Mouse (Mus musculus) embryonic facial prominence, embryonic 11.5 days (tissue): ENCODE results near the gene Hspa1b. TPM values are rescaled to one million over a fixed set of nuclear protein-coding genes. Genes with fewer than 3 reads are reported as not detected.
"Not testable (repeated sequence)": the region's sequence is repeated elsewhere in the genome, so short reads cannot be mapped to it uniquely, and the experiment has no call there.

Source experiments
- ATAC-seq: fragments of 200-750 bp; cut with Nextera tagmentation; replicated peaks from 2 replicates; pipeline ENCODE4 v1.8.0; 2017; ENCODE audit warnings: low read depth; ENCODE audit not compliant: insufficient number of reproducible peaks, low FRiP score, low TSS enrichment
- DNase-seq: peaks from one replicate; pipeline ENCODE4 v3.0.0-alpha.2; 2015; ENCODE audit warnings: low spot score
- H3K27ac ChIP-seq: fragments of 300-500 bp; sonication (generic); replicated peaks from 2 replicates; pipeline ENCODE4 v1.5.1; 2014; ENCODE audit warnings: mild to moderate bottlenecking, low read depth, low read length, control low read depth
- H3K27me3 ChIP-seq: fragments of 300-500 bp; sonication (generic); 2 replicates; pipeline ENCODE4 v1.6.1; 2014; ENCODE audit warnings: mild to moderate bottlenecking, low read length, moderate library complexity, mixed read lengths; ENCODE audit not compliant: control insufficient read depth, insufficient read depth
- H3K36me3 ChIP-seq: fragments of 300-500 bp; sonication (generic); replicated peaks from 2 replicates; pipeline ENCODE4 v1.6.1; 2014; ENCODE audit warnings: low read depth, mild to moderate bottlenecking, low read length, moderate library complexity, mixed read lengths; ENCODE audit not compliant: control insufficient read depth, insufficient read depth
- H3K4me1 ChIP-seq: fragments of 300-500 bp; sonication (generic); 2 replicates; pipeline ENCODE4 v1.6.1; 2014; ENCODE audit warnings: low read length, mixed read lengths; ENCODE audit not compliant: control insufficient read depth, insufficient read depth
- H3K4me2 ChIP-seq: fragments of 300-500 bp; sonication (generic); 2 replicates; pipeline ENCODE4 v1.6.1; 2014; ENCODE audit warnings: low read depth, mild to moderate bottlenecking, control low read depth, low read length, moderate library complexity
- H3K4me3 ChIP-seq: fragments of 300-500 bp; sonication (generic); 2 replicates; pipeline ENCODE4 v1.5.1; 2014; ENCODE audit warnings: low read depth, low read length, control low read depth
- H3K9ac ChIP-seq: fragments of 300-500 bp; sonication (generic); replicated peaks from 2 replicates; pipeline ENCODE4 v1.6.1; 2014; ENCODE audit warnings: mild to moderate bottlenecking, control low read depth, low read length
- H3K9me3 ChIP-seq: fragments of 300-500 bp; sonication (generic); replicated peaks from 2 replicates; pipeline ENCODE4 v1.6.1; 2016; ENCODE audit warnings: mild to moderate bottlenecking, low read length, inconsistent platforms, mixed read lengths; ENCODE audit not compliant: control insufficient read depth
- WGBS: fragments of 180-500 bp; shearing (Covaris S2); extraction: QIAGEN DNeasy Blood & Tissue Kit; methylation state at CpG from one replicate; pipeline ENCODE4 v1.1.7; 2014; 5-methylcytosine and 5-hydroxymethylcytosine counted together
- polyA plus RNA-seq: library from polyadenylated mRNA; unstranded; fragments of >200 nt; fragmentation: Nextera tagmentation; extraction: Ambion mirVana; gene quantifications from 2 replicates; pipeline ENCODE4 v1.2.1, GENCODE M21; 2014

Gene Hspa1b
- polyA plus RNA-seq, 1 experiment from 2014 or later: 0.21 TPM

DNA sequence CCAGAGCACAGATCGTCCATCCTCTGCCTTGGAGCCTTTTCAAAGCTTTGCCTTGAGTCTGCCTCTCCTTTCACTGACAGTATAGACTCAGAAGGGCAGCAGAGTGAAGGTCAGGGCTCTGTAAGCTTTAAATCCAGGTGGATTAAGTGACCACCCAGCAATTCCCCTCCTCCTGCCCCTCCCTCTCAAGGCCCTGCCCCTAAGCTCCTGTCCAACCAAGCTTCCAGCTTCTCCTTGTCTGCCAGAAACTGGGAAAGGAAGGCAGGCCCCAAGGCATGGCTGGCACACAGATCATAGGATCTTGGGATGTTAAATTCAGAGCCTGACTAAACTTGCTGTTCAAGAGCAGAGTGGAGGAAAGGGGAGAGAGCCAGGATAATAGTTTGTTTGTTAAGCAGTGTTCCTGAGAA lies 5.6 kb upstream of the Hspa1b start:
- H3K4me3 ChIP-seq: no peak overlapping the region
- DNase-seq: no peak
- peaks cover 16% of the 10 kb centered on the region for H3K27me3 ChIP-seq
- H3K9ac ChIP-seq: 0 out of 2 replicates have a peak overlapping the region, but pooled peaks have one; percentile 9
- no peaks in the 10 kb centered on the region for H3K4me1 ChIP-seq
- WGBS: 12% methylated on average over 1 of the region's 1 CpGs
- H3K27ac ChIP-seq: no peak overlapping the region
- no peaks in the 10 kb centered on the region for H3K9me3 ChIP-seq
- H3K36me3 ChIP-seq: no peaks in the 10 kb centered on the region
- H3K4me2 ChIP-seq: no peak overlapping the region
- no peak for ATAC-seq

DNA sequence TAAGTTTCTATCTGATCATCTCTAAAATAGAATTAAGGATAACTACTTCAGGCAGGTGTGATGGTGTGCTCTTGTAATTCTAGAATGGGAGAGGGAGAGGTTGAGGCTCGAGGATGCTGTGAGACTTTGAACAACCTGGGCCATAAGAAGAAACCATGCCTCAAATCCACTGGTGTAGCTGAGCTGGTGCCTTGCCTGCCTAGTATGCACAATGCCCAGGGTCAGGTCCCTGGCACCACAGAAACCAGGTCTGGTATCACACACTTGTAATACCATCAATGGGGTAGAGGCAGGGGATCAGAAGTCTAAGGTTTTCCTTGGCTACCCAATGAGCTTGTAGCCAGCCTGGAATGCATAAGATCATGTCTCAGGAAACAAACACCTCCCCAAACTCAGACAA lies 3.8 kb upstream of the Hspa1b start:
- WGBS: 48% methylated on average over 1 of the region's 1 CpGs
- H3K36me3 ChIP-seq: no peaks in the 10 kb centered on the region
- H3K27ac ChIP-seq: no peak overlapping the region
- H3K27me3 ChIP-seq: peaks cover under 1% of the 10 kb centered on the region; the same call in 1 of the 2 replicates
- no peak overlapping the region for H3K9ac ChIP-seq
- H3K4me3 ChIP-seq: no peak overlapping the region
- no peak for ATAC-seq
- no peak overlapping the region for H3K4me2 ChIP-seq
- no peaks in the 10 kb centered on the region for H3K4me1 ChIP-seq
- DNase-seq: no peak
- H3K9me3 ChIP-seq: no peaks in the 10 kb centered on the region

DNA sequence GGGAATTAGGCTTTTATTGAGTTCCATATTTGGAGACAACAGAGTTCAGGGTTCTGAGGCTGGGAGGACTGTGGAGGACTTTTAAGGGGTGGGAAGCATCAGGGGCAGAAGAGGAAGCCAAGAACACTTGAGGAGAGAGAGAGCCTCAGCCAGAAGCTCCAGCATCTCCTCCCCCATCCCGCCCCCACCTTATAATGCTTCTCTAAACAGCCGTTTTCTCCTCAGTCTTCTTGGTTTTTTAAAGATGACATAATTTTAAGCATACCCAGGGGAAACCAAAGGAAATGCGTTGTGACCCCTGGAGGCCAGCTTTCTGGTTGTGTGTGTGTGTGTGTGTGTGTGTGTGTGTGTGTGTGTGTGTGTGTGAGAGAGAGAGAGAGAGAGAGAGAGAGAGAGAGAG lies 3.1 kb upstream of the Hspa1b start:
- no peaks in the 10 kb centered on the region for H3K36me3 ChIP-seq
- no peak overlapping the region for H3K4me2 ChIP-seq
- WGBS: 33% methylated on average over 3 of the region's 3 CpGs
- no peak overlapping the region for H3K27ac ChIP-seq
- no peaks in the 10 kb centered on the region for H3K9me3 ChIP-seq
- no peak overlapping the region for H3K9ac ChIP-seq
- no peaks in the 10 kb centered on the region for H3K27me3 ChIP-seq
- no peak overlapping the region for H3K4me3 ChIP-seq
- no peaks in the 10 kb centered on the region for H3K4me1 ChIP-seq
- DNase-seq (no peak), ATAC-seq (no peak)

DNA sequence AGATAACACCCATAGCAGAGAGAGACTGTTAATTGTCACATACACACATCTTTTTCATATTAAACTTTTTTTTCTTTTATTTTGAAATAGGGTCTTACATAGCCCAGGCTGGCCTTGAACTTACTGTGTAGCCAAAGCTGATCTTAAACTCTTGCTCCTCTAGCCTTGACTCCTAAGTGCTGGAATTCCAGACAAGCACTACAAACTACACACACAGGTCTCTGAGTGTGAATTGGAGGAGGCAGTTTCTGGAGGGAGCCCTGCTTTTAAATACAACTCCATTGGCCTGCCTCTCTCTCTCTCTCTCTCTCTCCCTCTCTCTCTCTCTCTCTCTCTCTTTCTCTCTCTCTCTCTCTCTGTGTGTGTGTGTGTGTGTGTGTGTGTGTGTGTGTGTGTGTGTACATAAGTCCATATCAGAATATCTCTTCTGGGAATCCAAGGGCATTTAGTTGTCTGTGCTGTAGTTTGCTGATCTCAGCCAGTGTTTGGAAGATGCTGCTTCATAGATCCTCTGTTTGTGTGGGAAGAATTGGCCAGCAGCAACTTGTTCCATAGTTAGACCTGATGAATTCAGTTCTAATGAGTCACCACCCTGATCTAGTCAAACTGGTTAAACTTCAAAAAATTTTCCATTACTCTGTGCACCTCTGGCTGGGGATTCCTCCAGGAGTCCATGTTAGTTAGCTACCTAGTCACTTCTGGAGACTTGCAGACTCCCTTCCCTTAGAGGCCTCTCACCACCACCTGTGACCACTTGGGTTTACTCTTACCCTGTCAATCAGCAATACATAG lies 1.9 kb upstream of the Hspa1b start:
- no peak overlapping the region for H3K4me2 ChIP-seq
- no peaks in the 10 kb centered on the region for H3K9me3 ChIP-seq
- no peak for DNase-seq
- no peaks in the 10 kb centered on the region for H3K4me1 ChIP-seq
- no peak for ATAC-seq
- H3K4me3 ChIP-seq: no peak overlapping the region
- no peaks in the 10 kb centered on the region for H3K27me3 ChIP-seq
- no peak overlapping the region for H3K27ac ChIP-seq
- no peaks in the 10 kb centered on the region for H3K36me3 ChIP-seq
- H3K9ac ChIP-seq: no peak overlapping the region

DNA sequence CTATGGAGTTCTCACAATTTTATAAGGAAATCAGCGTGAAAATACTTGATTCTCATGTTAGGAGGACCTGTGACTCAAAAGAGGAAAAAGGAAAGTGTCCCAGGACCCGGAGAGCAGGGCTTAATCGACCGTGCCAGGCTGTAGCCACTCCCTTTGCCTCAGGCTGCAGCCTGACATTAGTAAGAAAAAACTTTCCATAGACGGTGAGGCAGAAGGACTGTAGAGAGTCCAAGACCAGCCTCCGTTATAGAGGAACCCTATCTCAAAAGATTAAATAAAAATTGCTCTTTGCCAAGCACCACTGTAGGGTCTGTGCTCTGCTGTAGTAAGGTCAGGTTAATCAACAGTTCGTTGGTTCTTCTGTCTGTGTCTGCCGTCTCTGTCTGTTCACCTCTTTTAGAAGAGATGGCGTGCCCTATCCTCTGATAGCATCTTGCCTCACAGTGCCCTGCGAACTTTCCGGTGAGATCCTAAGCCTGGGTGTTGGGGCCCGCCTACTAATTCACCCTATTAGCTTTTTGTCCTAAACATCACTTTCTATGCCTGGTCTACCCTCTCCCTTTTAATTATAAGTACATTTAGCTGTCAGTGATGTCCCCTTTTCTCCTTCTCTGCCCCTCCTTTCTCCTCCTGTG lies 960 bp upstream of the Hspa1b start:
- H3K27ac ChIP-seq: no peak overlapping the region
- DNase-seq (peak; percentile 49), ATAC-seq (no peak)
- H3K4me3 ChIP-seq: peak overlapping the region; percentile 37
- no peaks in the 10 kb centered on the region for H3K9me3 ChIP-seq
- no peaks in the 10 kb centered on the region for H3K4me1 ChIP-seq
- H3K4me2 ChIP-seq: peak overlapping the region; percentile 53
- peak overlapping the region; percentile 19 for H3K9ac ChIP-seq
- WGBS: 9% methylated on average over 12 of the region's 12 CpGs
- no peaks in the 10 kb centered on the region for H3K36me3 ChIP-seq
- no peaks in the 10 kb centered on the region for H3K27me3 ChIP-seq

DNA sequence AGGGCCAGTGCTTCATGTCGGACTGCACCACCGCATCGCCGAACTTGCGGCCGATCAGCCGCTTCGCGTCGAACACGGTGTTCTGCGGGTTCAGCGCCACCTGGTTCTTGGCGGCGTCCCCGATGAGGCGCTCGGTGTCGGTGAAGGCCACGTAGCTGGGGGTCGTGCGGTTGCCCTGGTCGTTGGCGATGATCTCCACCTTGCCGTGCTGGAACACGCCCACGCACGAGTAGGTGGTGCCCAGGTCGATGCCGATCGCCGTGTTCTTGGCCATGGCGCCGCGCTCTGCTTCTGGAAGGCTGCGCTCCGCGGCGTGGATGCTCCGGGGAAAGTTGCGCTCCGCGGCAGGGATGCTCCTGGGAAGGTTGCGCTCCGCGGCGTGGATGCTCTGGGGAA lies 306 bp downstream of the Hspa1b start:
- H3K27me3 ChIP-seq, H3K9ac ChIP-seq, H3K36me3 ChIP-seq, H3K4me1 ChIP-seq, DNase-seq, H3K27ac ChIP-seq, H3K9me3 ChIP-seq: not testable (repeated sequence)
- peak; percentile 35; the same call in 1 of the 2 replicates for ATAC-seq
- Histone ChIP-seq H3K4me3 (0 out of 2 replicates have a peak overlapping the region, but pooled peaks have one; percentile 17), H3K4me2 (peak overlapping the region; percentile 53)
- WGBS: 2% methylated on average over 17 of the region's 47 CpGs

DNA sequence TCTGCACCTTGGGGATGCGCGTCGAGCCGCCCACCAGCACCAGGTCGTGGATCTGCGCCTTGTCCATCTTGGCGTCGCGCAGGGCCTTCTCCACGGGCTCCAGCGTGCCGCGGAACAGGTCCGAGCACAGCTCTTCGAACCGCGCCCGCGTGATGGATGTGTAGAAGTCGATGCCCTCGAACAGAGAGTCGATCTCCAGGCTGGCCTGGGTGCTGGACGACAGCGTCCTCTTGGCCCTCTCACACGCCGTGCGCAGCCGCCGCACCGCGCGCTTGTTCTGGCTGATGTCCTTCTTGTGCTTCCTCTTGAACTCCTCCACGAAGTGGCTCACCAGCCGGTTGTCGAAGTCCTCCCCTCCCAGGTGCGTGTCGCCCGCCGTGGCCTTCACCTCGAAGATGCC lies 1.1 kb downstream of the Hspa1b start:
- H3K9ac ChIP-seq, H3K27me3 ChIP-seq, H3K4me2 ChIP-seq, DNase-seq, H3K4me1 ChIP-seq, ATAC-seq, H3K27ac ChIP-seq, H3K4me3 ChIP-seq, H3K36me3 ChIP-seq, H3K9me3 ChIP-seq: not testable (repeated sequence)
- 28% methylated on average over 24 of the region's 40 CpGs for WGBS

DNA sequence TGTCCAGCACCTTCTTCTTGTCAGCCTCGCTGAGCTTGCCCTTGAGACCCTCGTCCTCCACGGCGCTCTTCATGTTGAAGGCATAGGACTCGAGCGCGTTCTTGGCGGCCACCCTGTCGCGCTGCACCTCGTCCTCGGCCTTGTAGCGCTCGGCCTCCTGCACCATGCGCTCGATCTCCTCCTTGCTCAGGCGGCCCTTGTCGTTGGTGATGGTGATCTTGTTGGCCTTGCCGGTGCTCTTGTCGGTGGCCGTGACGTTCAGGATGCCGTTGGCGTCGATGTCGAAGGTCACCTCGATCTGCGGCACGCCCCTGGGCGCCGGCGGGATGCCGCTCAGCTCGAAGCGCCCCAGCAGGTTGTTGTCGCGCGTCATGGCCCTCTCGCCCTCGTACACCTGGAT lies 1.7 kb downstream of the Hspa1b start:
- H3K36me3 ChIP-seq, DNase-seq, ATAC-seq, H3K27ac ChIP-seq, H3K27me3 ChIP-seq, H3K9ac ChIP-seq, H3K4me2 ChIP-seq, H3K4me1 ChIP-seq, H3K4me3 ChIP-seq, H3K9me3 ChIP-seq: not testable (repeated sequence)
- WGBS: 21% methylated on average over 11 of the region's 40 CpGs
